Mouse (Mus musculus) heart, postnatal 36 days (tissue): ENCODE measurements at regions not wholly inside any gene's neighbourhood (a gene's known extent, or its start where the extent isn't known, plus 50 kb on each side); places are given as distances from the start of the nearest gene placed in this dataset.

Source experiments
- DNase-seq, 2 experiments: peaks; one replicate each; pipeline ENCODE4 v3.0.0; 2021 to 2022
- intact Hi-C: fragments of 180-260 bp; cut with DNase I; formaldehyde crosslinking; loops from one replicate; pipeline ENCODE4 v1.15.1; 2025

- DNase-seq, result no peak
- intact Hi-C loops, result no loop called here
Observed at GRCm38 (mm10) chr13:112144393-112145348, 143.6 kb upstream of the Ankrd55 start.

GRCm38 (mm10) chr13:112152614-112153550, 135.4 kb upstream of the Ankrd55 start:
- intact Hi-C loops, result no loop called here
- DNase-seq, result peak; percentile 43 to 49

GRCm38 (mm10) chr13:112153681-112154127, 134.5 kb upstream of the Ankrd55 start:
- intact Hi-C loops, result no loop called here

DNA sequence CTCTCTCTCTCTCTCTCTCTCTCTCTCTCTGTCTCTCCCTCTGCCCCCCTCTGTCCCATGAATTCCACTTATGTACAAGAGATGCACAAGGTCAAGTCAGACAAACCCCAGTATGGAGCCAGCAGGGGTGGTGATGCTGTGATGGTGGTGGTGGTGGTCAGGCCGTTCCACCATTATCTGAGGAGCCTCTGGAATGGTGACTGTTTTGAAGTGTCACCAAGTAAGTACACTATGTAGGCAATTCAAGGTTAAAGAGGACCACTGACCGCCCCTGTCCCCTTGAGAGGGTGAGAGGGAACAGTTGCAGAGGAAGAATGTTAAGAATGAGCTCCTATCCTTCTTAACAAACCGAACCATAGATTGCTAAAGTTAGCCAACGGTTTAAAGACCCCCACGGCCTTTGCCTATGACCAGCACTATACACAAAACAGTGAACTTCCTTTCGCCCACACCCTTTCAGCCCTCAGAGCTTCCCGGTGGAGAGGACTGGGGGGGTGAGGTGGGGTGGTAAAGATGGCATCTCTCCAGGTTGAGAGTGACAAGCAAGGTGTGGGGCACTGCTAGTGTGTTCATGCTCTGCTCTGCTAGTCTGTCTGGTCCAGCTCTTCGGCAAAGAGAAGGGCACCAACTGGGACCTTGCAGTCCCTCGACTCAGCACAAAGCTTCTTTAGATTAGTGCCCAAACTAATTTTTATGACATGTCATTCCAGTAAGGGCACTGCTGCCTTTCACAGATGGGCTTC, 128.7 kb upstream of the Ankrd55 start:
- intact Hi-C loops, result loop anchor here (2.0 to 5.0 kb wide), 3 partner anchors 37 to 62 kb away; no protein-coding TSS in a partner anchor
- DNase-seq, result no peak

More at GRCm38 (mm10) chr13:112153681-112154127, 134.5 kb upstream of the Ankrd55 start:
- DNase-seq, result peak; percentile 3 to 6

DNA sequence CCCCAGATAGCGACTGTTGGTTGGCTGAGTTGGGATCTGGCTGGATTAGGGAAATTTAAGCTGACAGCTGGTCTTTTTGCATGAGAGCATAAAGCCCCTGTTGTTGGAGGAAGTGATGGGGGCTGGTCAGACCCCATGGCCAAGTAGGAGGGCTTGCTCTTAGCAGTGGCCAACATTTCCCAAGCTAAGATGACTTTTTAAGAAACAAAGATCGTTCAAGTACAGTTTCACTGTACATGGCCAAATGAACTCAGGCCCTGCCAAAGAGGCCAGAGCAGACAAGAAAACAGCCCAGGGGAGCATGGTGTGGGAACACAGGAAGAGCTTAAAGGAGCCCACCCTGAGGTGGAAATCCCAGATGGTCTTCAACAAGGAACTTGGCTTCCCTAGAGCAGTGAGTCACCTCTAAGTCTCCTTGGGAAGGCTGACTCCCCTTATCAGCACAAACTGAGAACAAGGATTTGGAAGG, 128.0 kb upstream of the Ankrd55 start:
- intact Hi-C loops, result loop anchor here (2.0 to 5.0 kb wide), 3 partner anchors 37 to 63 kb away; no protein-coding TSS in a partner anchor
- DNase-seq, result peak; percentile 20 to 43

DNA sequence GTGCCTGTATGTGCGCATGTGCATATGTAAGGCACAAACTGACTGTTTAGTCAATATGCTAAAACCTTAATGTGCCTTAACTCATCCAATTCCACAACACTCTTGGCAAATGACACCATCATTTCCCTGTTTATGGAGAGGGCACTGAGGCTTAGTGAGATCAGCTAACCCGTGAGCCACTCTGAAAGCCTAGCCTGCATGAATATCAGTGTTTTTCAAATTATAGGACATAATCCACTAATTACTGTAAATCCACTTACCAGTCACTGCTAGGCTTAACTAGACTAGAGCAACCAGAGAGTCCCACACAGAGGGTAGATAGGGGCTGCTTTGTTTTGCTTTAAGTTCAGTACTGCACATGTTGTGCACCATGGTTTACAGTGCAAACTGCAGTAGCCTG, 127.5 kb upstream of the Ankrd55 start:
- DNase-seq, result no peak
- intact Hi-C loops, result loop anchor here (2.0 to 5.0 kb wide), 3 partner anchors 36 to 63 kb away; no protein-coding TSS in a partner anchor

DNA sequence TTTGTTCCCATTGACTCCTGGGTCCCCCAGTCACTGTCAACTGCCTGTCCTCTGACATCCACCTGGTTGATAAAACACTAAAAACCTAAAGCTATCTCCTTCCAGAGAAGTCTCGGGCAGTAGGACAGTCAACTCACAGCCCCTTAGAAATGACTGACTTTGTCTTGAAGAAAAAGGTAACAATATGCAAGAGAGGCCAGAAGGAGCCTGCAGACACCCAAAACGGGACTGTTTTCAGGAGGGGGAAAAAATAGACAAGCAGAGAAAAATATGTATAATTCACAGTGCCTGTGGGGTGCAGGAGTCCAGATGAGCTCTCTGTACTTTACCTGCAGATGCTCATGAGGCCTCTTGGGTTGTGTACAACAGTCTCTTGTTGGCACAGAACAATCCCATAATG, 126.4 kb upstream of the Ankrd55 start:
- DNase-seq, result no peak
- intact Hi-C loops, result loop anchor here (2.0 to 5.0 kb wide), 3 partner anchors 35 to 65 kb away; no protein-coding TSS in a partner anchor

DNA sequence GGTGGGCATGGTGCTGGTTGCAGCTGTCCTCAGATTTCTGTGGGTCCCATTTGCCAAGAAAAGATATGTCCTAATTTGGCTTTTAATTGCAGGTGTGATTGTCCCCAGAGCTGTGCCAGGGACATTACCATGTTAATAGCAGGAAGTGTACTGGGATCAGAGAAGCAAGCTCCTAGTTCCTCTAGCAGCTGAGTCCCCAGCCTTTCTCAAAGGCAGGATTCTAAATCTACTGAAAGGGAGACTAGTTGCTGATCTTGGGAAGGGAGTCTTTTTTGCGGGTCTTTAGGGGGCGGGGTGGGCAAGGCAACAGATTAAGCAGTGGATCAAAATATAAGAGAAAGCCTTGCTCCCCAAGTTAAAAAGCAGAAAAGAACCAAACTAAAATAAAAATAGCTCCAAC, 122.3 kb upstream of the Ankrd55 start:
- intact Hi-C loops, result no loop called here
- DNase-seq, result no peak

DNA sequence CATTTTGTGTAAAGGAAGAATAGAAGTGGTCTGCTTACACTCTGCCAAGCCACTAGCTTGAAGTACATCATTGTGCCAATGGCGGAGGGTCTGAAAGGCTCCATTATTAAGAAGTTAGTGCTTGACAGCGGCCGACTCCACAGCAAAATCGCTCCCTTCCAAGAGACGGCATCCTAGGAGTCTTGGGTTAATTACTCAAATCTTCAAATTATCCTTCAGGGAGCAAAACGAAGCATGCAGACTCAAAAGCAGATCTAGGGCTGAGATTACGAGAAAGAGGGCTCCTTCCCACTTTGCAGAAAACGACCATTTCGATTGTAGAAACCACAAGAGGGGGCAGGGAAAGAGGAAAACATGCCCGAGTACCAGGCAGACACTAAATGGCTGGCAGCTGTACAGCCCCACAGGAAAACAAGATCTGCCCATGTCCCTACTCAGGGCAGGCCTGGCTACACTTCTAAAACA, 121.9 kb upstream of the Ankrd55 start:
- DNase-seq, result no peak
- intact Hi-C loops, result no loop called here

DNA sequence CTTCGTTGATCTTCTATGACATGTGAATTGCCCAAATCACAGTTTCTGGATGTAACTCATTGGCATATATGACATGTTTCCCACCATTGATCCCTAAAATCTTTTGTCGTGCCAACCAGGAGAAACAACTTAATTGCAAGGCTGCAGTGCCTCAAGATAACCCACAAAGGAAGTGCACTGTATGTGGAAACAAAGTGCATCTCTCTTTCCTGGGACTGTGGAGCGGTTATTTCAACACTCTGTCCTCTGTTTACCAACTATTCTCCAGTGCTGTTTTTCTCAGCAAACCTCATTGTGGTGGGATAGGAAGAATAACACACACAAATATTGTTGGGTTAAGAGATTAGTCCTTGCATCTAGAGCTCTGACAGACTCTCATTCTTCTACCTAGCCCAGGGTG, 119.8 kb upstream of the Ankrd55 start:
- DNase-seq, result no peak
- intact Hi-C loops, result no loop called here

- intact Hi-C loops, result no loop called here
- DNase-seq, result no peak
Observed at GRCm38 (mm10) chr13:112170872-112171271, 117.4 kb upstream of the Ankrd55 start.

GRCm38 (mm10) chr13:112171940-112172715, 116.1 kb upstream of the Ankrd55 start:
- DNase-seq, result no peak
- intact Hi-C loops, result no loop called here

GRCm38 (mm10) chr13:112173973-112174372, 114.3 kb upstream of the Ankrd55 start:
- intact Hi-C loops, result no loop called here
- DNase-seq, result no peak

- intact Hi-C loops, result no loop called here
- DNase-seq, result no peak
Observed at GRCm38 (mm10) chr13:112178031-112178430, 110.2 kb upstream of the Ankrd55 start.

DNA sequence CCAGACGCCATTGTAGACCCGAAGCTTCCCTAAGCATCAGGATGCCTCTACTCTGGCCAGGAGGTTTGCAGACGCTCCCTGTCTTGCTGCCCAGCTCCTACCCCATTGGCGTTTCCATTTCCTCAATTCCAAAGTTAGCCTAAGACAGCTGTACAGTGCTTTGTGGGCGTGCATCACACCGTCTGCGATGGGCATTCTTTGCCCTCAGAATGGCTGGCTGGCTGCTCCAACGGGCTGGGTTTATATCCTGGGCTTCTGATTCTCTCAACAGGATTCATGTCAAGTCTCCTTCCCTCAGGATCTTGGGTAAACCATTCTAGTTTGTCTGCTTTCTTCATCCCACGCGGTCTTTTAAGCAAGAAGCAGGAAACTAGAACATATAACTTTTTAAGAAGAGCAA, 104.3 kb upstream of the Ankrd55 start:
- intact Hi-C loops, result no loop called here
- DNase-seq, result no peak

DNA sequence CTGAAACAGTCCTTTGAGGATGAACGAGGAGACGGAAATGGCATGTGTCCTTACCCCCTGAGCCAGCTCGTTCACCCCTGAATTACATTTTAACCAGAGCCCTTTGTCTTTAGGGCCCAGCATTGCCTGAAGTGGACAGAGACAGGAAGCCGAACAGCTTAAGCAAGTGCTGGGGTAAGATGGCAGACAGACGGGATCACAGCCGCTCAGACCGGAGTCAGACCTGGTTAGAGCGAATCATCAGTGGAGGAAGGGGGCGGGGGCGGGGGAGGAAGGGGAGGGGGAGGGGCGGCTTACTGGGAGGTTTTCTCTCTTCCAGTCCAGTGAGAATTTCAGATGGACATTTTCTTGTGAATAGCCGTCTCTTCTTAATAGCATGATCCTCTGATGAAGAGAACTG, 103.1 kb upstream of the Ankrd55 start:
- intact Hi-C loops, result no loop called here

GRCm38 (mm10) chr13:112187226-112187625, 101.0 kb upstream of the Ankrd55 start:
- DNase-seq, result no peak
- intact Hi-C loops, result no loop called here

More for the DNA sequence above, 103.1 kb upstream of the Ankrd55 start:
- DNase-seq, result no peak

- intact Hi-C loops, result loop anchor here (2.0 kb wide), 1 partner anchor 252 kb away; no protein-coding TSS in a partner anchor
- DNase-seq, result peak; percentile 50
Observed at GRCm38 (mm10) chr13:112188313-112188712, 99.9 kb upstream of the Ankrd55 start.
